In genomic region chr1:162570260-162570748, GRCm38 (mm10) we compare ENCODE assay signal across 8 mouse cellular contexts. TPM values are rescaled to one million over a fixed set of nuclear protein-coding genes. Genes with fewer than 3 reads are reported as not detected.
DNase-seq lines count a peak whose midpoint lies in the region; ATAC-seq and TF ChIP-seq lines count a peak whose summit lies in the region.

Vamp4 (plus strand) TSS chr1:162570515.

- in situ Hi-C loops in ES-E14 (cut with MboI; ENCODE audit: low sequenced_read_pairs in 2 of 2, unreplicated experiment in 2 of 2): no loop called here

- peak within 1 kb of the TSS; percentile 90 for H3K9ac ChIP-seq in ES-E14 (ENCODE audit: insufficient read depth, low read depth, low read length, poor library complexity, severe bottlenecking)
- H3K9ac ChIP-seq in forebrain, embryonic 15.5 days (replicated peaks): peak within 1 kb of the TSS; percentile 84
- H3K9ac ChIP-seq in lung, embryonic 15.5 days: peak within 1 kb of the TSS; percentile 98

- no peaks in the 10 kb centered on the region for H3K36me3 ChIP-seq in ES-E14 (ENCODE audit: control insufficient read depth, insufficient read depth, low read length, poor library complexity, severe bottlenecking)
- peaks cover 11% of the 10 kb centered on the region for H3K36me3 ChIP-seq in forebrain, embryonic 15.5 days
- H3K36me3 ChIP-seq in lung, embryonic 15.5 days: peaks cover 11% of the 10 kb centered on the region

- peak; percentile 98 for ATAC-seq in forebrain, embryonic 15.5 days (replicated peaks)
- ATAC-seq in lung, embryonic 15.5 days (ENCODE audit: borderline replicate concordance, extremely low read depth, low FRiP score, low TSS enrichment): peak; percentile 98

- no peaks in the 10 kb centered on the region for H3K27me3 ChIP-seq in forebrain, embryonic 15.5 days
- H3K27me3 ChIP-seq in lung, embryonic 15.5 days: no peaks in the 10 kb centered on the region

- intact Hi-C loops in heart, postnatal 36 days (cut with DNase I): loop anchor here (1.0 to 5.0 kb wide), 3 partner anchors 22 to 170 kb away; partner anchors contain the start of genes Mettl13 and Prrc2c

- H3K4me1 ChIP-seq in ES-E14 (ENCODE audit: control insufficient read depth in 2 of 2, insufficient read depth in 2 of 2, low read length in 2 of 2, poor library complexity in 1 of 2): peaks cover 0 to 4% of the 10 kb centered on the region in 2 experiments; a peak in 2 of 4 replicates
- H3K4me1 ChIP-seq in forebrain, embryonic 15.5 days: peaks cover 12% of the 10 kb centered on the region
- H3K4me1 ChIP-seq in lung, embryonic 15.5 days: peaks cover 6% of the 10 kb centered on the region; the same call in 1 of the 2 replicates

- peak within 1 kb of the TSS; percentile 56 for H3K4me2 ChIP-seq in forebrain, embryonic 15.5 days (replicated peaks)
- peak within 1 kb of the TSS; percentile 70 for H3K4me2 ChIP-seq in lung, embryonic 15.5 days

- peak within 1 kb of the TSS; percentile 61; the same call in 1 of the 2 replicates for H3K27ac ChIP-seq in ES-E14 (ENCODE audit: insufficient read depth, low read depth, low read length, poor library complexity, severe bottlenecking)
- peak within 1 kb of the TSS; percentile 84 for H3K27ac ChIP-seq in forebrain, embryonic 15.5 days (replicated peaks)
- peak within 1 kb of the TSS; percentile 92 for H3K27ac ChIP-seq in lung, embryonic 15.5 days

- H3K9me3 ChIP-seq in ES-E14 (ENCODE audit: control insufficient read depth, insufficient read depth, low read depth, low read length): no peaks in the 10 kb centered on the region
- H3K9me3 ChIP-seq in forebrain, embryonic 15.5 days: no peaks in the 10 kb centered on the region
- H3K9me3 ChIP-seq in lung, embryonic 15.5 days: no peaks in the 10 kb centered on the region

- peak within 1 kb of the TSS; percentile 89 to 97 for H3K4me3 ChIP-seq in ES-E14 (ENCODE audit: insufficient read depth in 1 of 2, low read depth in 1 of 2, low read length in 2 of 2, poor library complexity in 1 of 2, severe bottlenecking in 1 of 2)
- H3K4me3 ChIP-seq in forebrain, embryonic 15.5 days: peak within 1 kb of the TSS; percentile 76
- H3K4me3 ChIP-seq in lung, embryonic 15.5 days: peak within 1 kb of the TSS; percentile 98

- peak; percentile 94 for DNase-seq in ES-E14 (ENCODE audit: low read depth, low spot score)
- peak; percentile 93 for DNase-seq in cerebellum, adult 11-12 months
- DNase-seq in heart, postnatal 36 days: peak; percentile 93 to 94
- peak; percentile 84 to 85 for DNase-seq in layer of hippocampus, adult 8-10 months (ENCODE audit: low spot score in 2 of 2)
- DNase-seq in ovary, adult 18-20 months (ENCODE audit: low spot score): peak; percentile 91
- peak; percentile 96 for DNase-seq in thymus, postnatal 0 days (ENCODE audit: low spot score)

- under 1% methylated on average over 43 of the region's 43 CpGs for WGBS in forebrain, embryonic 15.5 days
- WGBS in lung, embryonic 15.5 days: under 1% methylated on average over 42 of the region's 43 CpGs

TF ChIP-seq in ES-E14, 5 proteins besides CTCF, POLR2A, EP300 and RAD21:
- TF ChIP-seq HCFC1 (IDR thresholded peaks at IDR 0.05; ENCODE audit: borderline replicate concordance, insufficient read depth, low read length) (peak; percentile 88), MAFK (IDR thresholded peaks at IDR 0.05; ENCODE audit: insufficient read depth, low read depth, low read length) (no peak), ZNF384 (IDR thresholded peaks at IDR 0.05; ENCODE audit: low read depth, low read length) (no peak), CHD2 (IDR thresholded peaks at IDR 0.05; ENCODE audit: low read depth, low read length) (no peak), ZC3H11A (IDR thresholded peaks at IDR 0.05; ENCODE audit: borderline replicate concordance, low read depth, low read length) (0 out of 2 replicates have a peak, but pooled peaks have one; percentile 0)

RNA-seq across cellular contexts. Expression of gene Vamp4, which starts in this region (rescaled TPM):
- total RNA-seq in ES-E14 (2012; rRNA removed): 4.3 and 7.3 TPM in 2 replicates
- 70.7 and 76.7 TPM in 2 replicates for polyA plus RNA-seq in forebrain, embryonic 15.5 days (2015; fragmentation: Nextera tagmentation; extraction: Ambion mirVana)
- 10 to 100 TPM; 22.8 to 23.7 TPM for total RNA-seq in heart, postnatal 36 days (2021)
- 100 to 1,000 TPM in 2 of 4 experiments, 10 to 100 TPM in 2; 93.7 to 107 (median 101) TPM for total RNA-seq in layer of hippocampus, adult 8-10 months (2022)
- polyA plus RNA-seq in lung, embryonic 15.5 days (2015; fragmentation: Nextera tagmentation; extraction: Ambion mirVana): 49.7 and 53.6 TPM in 2 replicates
- polyA plus RNA-seq in thymus, postnatal 0 days (2015; fragmentation: Nextera tagmentation; extraction: Ambion mirVana): 81.2 and 81.7 TPM in 2 replicates

Comparison
In these comparisons a context has a peak if more than half of its experiments do, and no peak if none do; other contexts are left out.
1. Peak in every context shown above with its lines: DNase-seq, ATAC-seq, H3K4me3 ChIP-seq and H3K27ac ChIP-seq.